ENCODE assay signal across 24 mouse cellular contexts in genomic region chr4:85853401-85853800, GRCm38 (mm10).
DNase-seq lines count a peak whose midpoint lies in the region; ATAC-seq lines count a peak whose summit lies in the region.
"Had no signal": no experiment of that assay in that cellular context is flagged by ENCODE, and none has a peak within 500 bp of the region (broad histone marks: within the 10 kb centered on the region; RNA-seq: fewer than 3 reads in every experiment).

No protein-coding gene starts in this region.

- H3K4me1 ChIP-seq in embryonic facial prominence, embryonic 11.5 days (ENCODE audit: control insufficient read depth, insufficient read depth, low read length), result no peaks in the 10 kb centered on the region
- H3K4me1 ChIP-seq in embryonic facial prominence, embryonic 10.5 days, result peaks cover 4% of the 10 kb centered on the region; the same call in 1 of the 2 replicates
- no peaks in the 10 kb centered on the region for H3K4me1 ChIP-seq in forebrain, embryonic 13.5 days
- H3K4me1 ChIP-seq: forebrain, embryonic 10.5 days; hindbrain, embryonic 12.5 days had no signal

- H3K36me3 ChIP-seq in embryonic facial prominence, embryonic 11.5 days (replicated peaks; ENCODE audit: control insufficient read depth, insufficient read depth, low read depth, low read length), result no peaks in the 10 kb centered on the region
- H3K36me3 ChIP-seq in embryonic facial prominence, embryonic 10.5 days (replicated peaks), result no peaks in the 10 kb centered on the region
- no peaks in the 10 kb centered on the region for H3K36me3 ChIP-seq in forebrain, embryonic 13.5 days (ENCODE audit: poor library complexity, severe bottlenecking)
- H3K36me3 ChIP-seq: forebrain, embryonic 10.5 days; G1E; heart, embryonic 13.5 days; hindbrain, embryonic 12.5 days; hindbrain, embryonic 15.5 days had no signal

- no peak for ATAC-seq in embryonic facial prominence, embryonic 11.5 days (replicated peaks; ENCODE audit: insufficient number of reproducible peaks, low FRiP score, low TSS enrichment, low read depth)
- no peak for ATAC-seq in forebrain, embryonic 13.5 days
- ATAC-seq: forebrain, embryonic 14.5 days; forebrain, postnatal 0 days; intestine, postnatal 0 days; Patski had no signal

- H3K27ac ChIP-seq in embryonic facial prominence, embryonic 11.5 days (replicated peaks; ENCODE audit: low read depth, low read length), result no peak overlapping the region
- H3K27ac ChIP-seq in embryonic facial prominence, embryonic 10.5 days (replicated peaks), result no peak overlapping the region
- H3K27ac ChIP-seq in forebrain, embryonic 13.5 days, result no peak overlapping the region
- H3K27ac ChIP-seq: forebrain, embryonic 10.5 days; gastrocnemius, adult 2 months; heart, embryonic 13.5 days; hindbrain, embryonic 12.5 days; hindbrain, embryonic 15.5 days had no signal

- WGBS in embryonic facial prominence, embryonic 11.5 days, result 64% methylated on average over 7 of the region's 7 CpGs
- WGBS in embryonic facial prominence, embryonic 10.5 days, result 72% methylated on average over 7 of the region's 7 CpGs
- WGBS in forebrain, embryonic 13.5 days, result 89% methylated on average over 7 of the region's 7 CpGs

- no peaks in the 10 kb centered on the region for H3K27me3 ChIP-seq in embryonic facial prominence, embryonic 11.5 days (ENCODE audit: control insufficient read depth, insufficient read depth, low read length)
- no peaks in the 10 kb centered on the region for H3K27me3 ChIP-seq in embryonic facial prominence, embryonic 10.5 days (replicated peaks; ENCODE audit: low read depth, poor library complexity, severe bottlenecking)
- no peaks in the 10 kb centered on the region for H3K27me3 ChIP-seq in forebrain, embryonic 13.5 days
- H3K27me3 ChIP-seq: CH12.LX; heart, embryonic 13.5 days; hindbrain, embryonic 12.5 days; hindbrain, embryonic 15.5 days; Patski had no signal

- no peak overlapping the region for H3K4me3 ChIP-seq in embryonic facial prominence, embryonic 11.5 days (ENCODE audit: low read depth, low read length)
- no peak overlapping the region for H3K4me3 ChIP-seq in embryonic facial prominence, embryonic 10.5 days
- no peak overlapping the region for H3K4me3 ChIP-seq in forebrain, embryonic 13.5 days
- H3K4me3 ChIP-seq: forebrain, embryonic 10.5 days; gastrocnemius, adult 2 months; heart, embryonic 13.5 days; hindbrain, embryonic 12.5 days; hindbrain, embryonic 15.5 days had no signal

- peak; percentile 9 to 15 for DNase-seq in cerebellum, adult 18-20 months
- no peak for DNase-seq in cerebellum, postnatal 4 days (ENCODE audit: low spot score in 2 of 2)
- DNase-seq in embryonic facial prominence, embryonic 11.5 days (ENCODE audit: low spot score), result peak; percentile 28
- no peak for DNase-seq in embryonic facial prominence, embryonic 10.5 days (ENCODE audit: low spot score)
- peak; percentile 38 for DNase-seq in cerebellum, postnatal 10 days
- DNase-seq in heart, postnatal 14 days, result no peak
- DNase-seq: adrenal gland, postnatal 10 days; adrenal gland, postnatal 36 days; B cell, adult 2 months; forebrain, postnatal 0 days; gastrocnemius, adult 2 months; gastrocnemius, postnatal 14 days; heart, adult 18-20 months; kidney, adult 2 months had no signal

- H3K9me3 ChIP-seq in embryonic facial prominence, embryonic 11.5 days (replicated peaks; ENCODE audit: control insufficient read depth, low read length), result no peaks in the 10 kb centered on the region
- H3K9me3 ChIP-seq in embryonic facial prominence, embryonic 10.5 days, result no peaks in the 10 kb centered on the region
- no peaks in the 10 kb centered on the region for H3K9me3 ChIP-seq in forebrain, embryonic 13.5 days (replicated peaks)
- H3K9me3 ChIP-seq: forebrain, embryonic 10.5 days; G1E; heart, embryonic 13.5 days; hindbrain, embryonic 12.5 days; hindbrain, embryonic 15.5 days had no signal

- intact Hi-C loops in heart, postnatal 14 days (cut with DNase I), result no loop called here

- H3K4me2 ChIP-seq in embryonic facial prominence, embryonic 11.5 days (ENCODE audit: low read depth, low read length), result no peak overlapping the region
- no peak overlapping the region for H3K4me2 ChIP-seq in forebrain, embryonic 13.5 days
- H3K4me2 ChIP-seq: heart, embryonic 13.5 days; hindbrain, embryonic 12.5 days; hindbrain, embryonic 15.5 days had no signal

- H3K9ac ChIP-seq in embryonic facial prominence, embryonic 11.5 days (replicated peaks; ENCODE audit: low read length), result no peak overlapping the region
- H3K9ac ChIP-seq in forebrain, embryonic 13.5 days, result no peak overlapping the region
- H3K9ac ChIP-seq: forebrain, postnatal 0 days; heart, embryonic 13.5 days; hindbrain, embryonic 12.5 days; hindbrain, embryonic 15.5 days had no signal

Comparison
In these comparisons a context has a peak if more than half of its experiments do, and no peak if none do; other contexts are left out.
1. DNase-seq: peak in cerebellum, adult 18-20 months (2 of 2), embryonic facial prominence, embryonic 11.5 days (single experiment) and cerebellum, postnatal 10 days (2 of 2); none in cerebellum, postnatal 4 days (0 of 2), embryonic facial prominence, embryonic 10.5 days (single experiment) and heart, postnatal 14 days (0 of 2).